Mouse (Mus musculus): Measurements from ENCODE around the gene Nav3. TPM values are rescaled to one million over a fixed set of nuclear protein-coding genes. Genes with fewer than 3 reads are reported as not detected.

Gene Nav3
- total and polyA plus RNA-seq, 3 experiments: not detected

DNA sequence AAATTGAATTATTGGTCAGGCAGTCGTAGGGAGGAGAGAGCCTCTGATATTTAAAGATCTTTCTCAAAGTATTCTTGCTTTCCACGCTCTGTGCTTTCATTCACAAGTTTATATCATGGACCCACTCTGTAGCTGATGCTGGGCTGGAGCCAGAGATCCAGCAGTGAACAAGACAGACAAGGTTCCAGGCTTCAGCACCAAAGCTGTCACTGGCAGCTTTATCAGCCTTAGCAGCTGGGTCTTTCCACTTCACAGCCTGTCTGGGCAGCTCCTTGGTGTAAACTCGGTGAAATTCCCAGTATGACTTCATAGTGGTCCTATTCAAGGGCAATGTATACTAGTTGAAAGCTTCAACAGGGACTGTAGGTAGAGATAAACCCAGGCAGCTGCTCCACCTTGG lies 172.1 kb downstream of the Nav3 start:
- no peaks in the 10 kb centered on the region for H3K79me2 ChIP-seq (ENCODE audit: control insufficient read depth, insufficient read depth, low read length, poor library complexity)
- no peaks in the 10 kb centered on the region for H3K36me3 ChIP-seq (ENCODE audit: control insufficient read depth in 1 of 2, insufficient read depth in 2 of 2, low read length in 2 of 2)
- H3K27me3 ChIP-seq (ENCODE audit: control insufficient read depth in 1 of 2, insufficient read depth in 2 of 2, low read length in 2 of 2): no peaks in the 10 kb centered on the region
- DNase-seq (ENCODE audit: low read depth, low spot score): no peak
- H3K4me3 ChIP-seq (ENCODE audit: control insufficient read depth in 1 of 2, insufficient read depth in 1 of 2, low read depth in 2 of 2, low read length in 2 of 2): no peak overlapping the region
- H3K4me1 ChIP-seq (ENCODE audit: control insufficient read depth in 1 of 2, insufficient read depth in 2 of 2, low read length in 2 of 2): no peaks in the 10 kb centered on the region
- H3K9ac ChIP-seq (ENCODE audit: control insufficient read depth, low read depth, low read length, poor library complexity, severe bottlenecking): no peak overlapping the region
- H3K27ac ChIP-seq (ENCODE audit: control insufficient read depth, low read depth, low read length): no peak overlapping the region
- TF ChIP-seq USF1 (IDR thresholded peaks at IDR 0.05; ENCODE audit: low read depth, low read length) (no peak), ZKSCAN1 (IDR thresholded peaks at IDR 0.05; ENCODE audit: low read depth, low read length) (no peak), TCF12 (IDR thresholded peaks at IDR 0.05; ENCODE audit: low read depth, low read length) (no peak), E2F4 (IDR thresholded peaks at IDR 0.05; ENCODE audit: borderline replicate concordance, low read depth, low read length) (no peak), RCOR1 (IDR thresholded peaks at IDR 0.05; ENCODE audit: low read depth, low read length) (no peak), MYB (IDR thresholded peaks at IDR 0.05; ENCODE audit: low read depth, low read length) (no peak), USF2 (IDR thresholded peaks at IDR 0.05; ENCODE audit: borderline replicate concordance in 1 of 2, insufficient read depth in 1 of 2, low read depth in 1 of 2, low read length in 2 of 2) (no peak), MAFK (IDR thresholded peaks at IDR 0.05; ENCODE audit: borderline replicate concordance, low read depth, low read length) (no peak), ZMIZ1 (IDR thresholded peaks at IDR 0.05; ENCODE audit: low read depth, low read length) (no peak), CHD2 (IDR thresholded peaks at IDR 0.05; ENCODE audit: low read length) (no peak), ZNF384 (IDR thresholded peaks at IDR 0.05; ENCODE audit: low read depth, low read length) (no peak), BHLHE40 (IDR thresholded peaks at IDR 0.05; ENCODE audit: borderline replicate concordance, low read depth, low read length) (no peak), CHD1 (IDR thresholded peaks at IDR 0.05; ENCODE audit: low read depth, low read length) (no peak)
- no peaks in the 10 kb centered on the region for H3K9me3 ChIP-seq (replicated peaks; ENCODE audit: insufficient read depth, low read length)

DNA sequence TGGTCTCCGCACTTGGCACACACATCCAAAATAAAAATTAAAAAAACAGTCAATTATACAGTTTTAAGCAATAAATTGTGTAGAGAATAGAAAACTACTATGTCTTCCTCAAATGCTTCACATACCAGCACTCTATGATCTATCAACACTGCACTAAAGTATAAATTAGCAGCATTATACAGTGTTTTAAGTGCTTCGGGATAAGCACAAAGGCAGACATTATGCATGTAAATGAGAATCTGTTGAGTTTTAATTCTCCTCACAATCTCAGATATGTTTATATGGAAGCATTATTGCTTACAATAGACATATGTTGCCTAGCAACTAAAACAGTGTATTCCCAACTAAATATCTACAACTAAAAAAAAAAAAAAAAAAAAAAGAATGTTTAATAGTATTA lies 183.2 kb downstream of the Nav3 start:
- H3K36me3 ChIP-seq (ENCODE audit: control insufficient read depth in 1 of 2, insufficient read depth in 2 of 2, low read length in 2 of 2): no peaks in the 10 kb centered on the region
- TF ChIP-seq GABPA (IDR thresholded peaks at IDR 0.05; ENCODE audit: low read depth, low read length) (no peak), ZNF384 (IDR thresholded peaks at IDR 0.05; ENCODE audit: low read depth, low read length) (no peak), SMC3 (IDR thresholded peaks at IDR 0.05; ENCODE audit: low read depth, low read length) (no peak), ZC3H11A (IDR thresholded peaks at IDR 0.05; ENCODE audit: low read depth, low read length) (no peak), MAZ (IDR thresholded peaks at IDR 0.05; ENCODE audit: low read depth, low read length) (no peak)
- no peak for DNase-seq (ENCODE audit: low read depth, low spot score)
- no peaks in the 10 kb centered on the region for H3K27me3 ChIP-seq (ENCODE audit: control insufficient read depth in 1 of 2, insufficient read depth in 2 of 2, low read length in 2 of 2)
- H3K9ac ChIP-seq (ENCODE audit: control insufficient read depth, low read depth, low read length, poor library complexity, severe bottlenecking): no peak overlapping the region
- no peaks in the 10 kb centered on the region for H3K4me1 ChIP-seq (ENCODE audit: control insufficient read depth in 1 of 2, insufficient read depth in 2 of 2, low read length in 2 of 2)
- no peaks in the 10 kb centered on the region for H3K9me3 ChIP-seq (replicated peaks; ENCODE audit: insufficient read depth, low read length)
- no peak overlapping the region for H3K27ac ChIP-seq (ENCODE audit: control insufficient read depth, low read depth, low read length)
- H3K79me2 ChIP-seq (ENCODE audit: control insufficient read depth, insufficient read depth, low read length, poor library complexity): no peaks in the 10 kb centered on the region
- H3K4me3 ChIP-seq (ENCODE audit: control insufficient read depth in 1 of 2, insufficient read depth in 1 of 2, low read depth in 2 of 2, low read length in 2 of 2): no peak overlapping the region

Measured in MEL (cell line).